Mouse (Mus musculus) liver, embryonic 16.5 days (tissue): ENCODE data around the gene Olfr68. TPM values are rescaled to one million over a fixed set of nuclear protein-coding genes. Genes with fewer than 3 reads are reported as not detected.
"Not testable (repeated sequence)": the region's sequence is repeated elsewhere in the genome, so short reads cannot be mapped to it uniquely, and the experiment has no call there.

Experiments used
- ATAC-seq: fragments of 200-750 bp; cut with Nextera tagmentation; 2 replicates; pipeline ENCODE4 v1.8.0; 2017; ENCODE audit warnings: low read depth, mild to moderate bottlenecking, moderate number of reproducible peaks, moderate library complexity
- H3K27ac ChIP-seq: fragments of 300-500 bp; sonication (generic); 2 replicates; pipeline ENCODE4 v1.5.1; 2014; ENCODE audit warnings: mild to moderate bottlenecking, low read length
- H3K27me3 ChIP-seq: fragments of 300-500 bp; sonication (generic); 2 replicates; pipeline ENCODE4 v1.6.1; 2014; ENCODE audit warnings: low read depth, low read length, mixed read lengths; ENCODE audit not compliant: control insufficient read depth, insufficient read depth
- H3K36me3 ChIP-seq: fragments of 300-500 bp; sonication (generic); 2 replicates; pipeline ENCODE4 v1.6.1; 2014; ENCODE audit warnings: mild to moderate bottlenecking; ENCODE audit not compliant: control insufficient read depth, insufficient read depth
- H3K4me1 ChIP-seq: fragments of 300-500 bp; sonication (generic); 2 replicates; pipeline ENCODE4 v1.6.1; 2014; ENCODE audit warnings: low read depth, low read length, mixed read lengths; ENCODE audit not compliant: control insufficient read depth
- H3K4me2 ChIP-seq: fragments of 300-500 bp; sonication (generic); 2 replicates; pipeline ENCODE4 v1.6.1; 2014; ENCODE audit warnings: low read depth, low read length, mixed read lengths
- H3K4me3 ChIP-seq: fragments of 300-500 bp; sonication (generic); 2 replicates; pipeline ENCODE4 v1.5.1; 2014; ENCODE audit warnings: low read depth, mild to moderate bottlenecking, low read length
- H3K9ac ChIP-seq: fragments of 300-500 bp; sonication (generic); 2 replicates; pipeline ENCODE4 v1.6.1; 2014; ENCODE audit warnings: low read depth, low read length
- H3K9me3 ChIP-seq: fragments of 300-500 bp; sonication (generic); replicated peaks from 2 replicates; pipeline ENCODE4 v1.6.1; 2016; ENCODE audit warnings: low read length; ENCODE audit not compliant: control insufficient read depth
- WGBS: fragments of 180-500 bp; shearing (Covaris S2); extraction: QIAGEN DNeasy Blood & Tissue Kit; methylation state at CpG from one replicate; pipeline ENCODE4 v1.1.7; 2014; ENCODE audit not compliant: insufficient replicate concordance; 5-methylcytosine and 5-hydroxymethylcytosine counted together
- polyA plus RNA-seq: library from polyadenylated mRNA; unstranded; fragments of >200 nt; fragmentation: Nextera tagmentation; extraction: Ambion mirVana; gene quantifications from 2 replicates; pipeline ENCODE4 v1.2.1, GENCODE M21; 2015

The Olfr68 gene
- polyA plus RNA-seq, 1 experiment from 2014 or later, result not detected

DNA sequence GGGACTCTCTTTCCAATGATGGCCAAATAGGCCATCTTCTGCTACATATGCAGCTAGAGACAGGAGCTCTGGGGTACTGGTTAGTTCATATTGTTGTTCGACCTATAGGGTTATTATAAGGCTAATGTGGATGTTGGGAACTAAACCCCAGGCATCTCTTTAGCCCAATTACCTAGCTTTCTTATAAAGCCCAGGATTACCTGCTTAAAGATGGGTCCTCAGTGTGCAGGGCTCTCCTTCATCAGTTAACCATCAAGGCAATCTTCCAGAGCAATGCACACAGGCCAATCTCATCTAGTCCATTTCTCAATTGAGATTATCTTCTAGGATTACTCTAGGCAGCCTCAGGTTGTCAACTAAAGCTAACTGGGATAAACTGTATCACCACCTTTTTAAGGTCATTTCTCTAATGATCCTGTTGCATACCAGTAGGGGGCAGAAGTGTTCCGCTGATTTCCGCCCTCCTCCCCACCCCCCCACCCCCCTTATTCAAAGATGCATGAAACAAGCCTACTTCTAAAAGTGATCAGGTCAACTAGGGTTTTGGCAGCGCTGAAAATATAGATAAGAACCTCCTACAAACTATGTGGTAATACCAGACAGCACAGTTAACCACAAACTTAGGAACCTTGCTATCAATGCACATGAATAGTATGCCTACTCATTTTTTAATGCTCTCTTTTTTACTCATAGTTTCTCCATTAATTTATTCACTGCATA lies 13.3 kb upstream of the Olfr68 start:
- Histone ChIP-seq H3K9me3 (no peaks in the 10 kb centered on the region), H3K4me1 (no peaks in the 10 kb centered on the region; the same call in 1 of the 2 replicates), H3K36me3 (no peaks in the 10 kb centered on the region), H3K4me2 (no peak overlapping the region), H3K9ac (no peak overlapping the region), H3K4me3 (no peak overlapping the region), H3K27ac (no peak overlapping the region), H3K27me3 (no peaks in the 10 kb centered on the region)
- peak; percentile 93 for ATAC-seq
- 5% methylated on average over 4 of the region's 4 CpGs for WGBS

DNA sequence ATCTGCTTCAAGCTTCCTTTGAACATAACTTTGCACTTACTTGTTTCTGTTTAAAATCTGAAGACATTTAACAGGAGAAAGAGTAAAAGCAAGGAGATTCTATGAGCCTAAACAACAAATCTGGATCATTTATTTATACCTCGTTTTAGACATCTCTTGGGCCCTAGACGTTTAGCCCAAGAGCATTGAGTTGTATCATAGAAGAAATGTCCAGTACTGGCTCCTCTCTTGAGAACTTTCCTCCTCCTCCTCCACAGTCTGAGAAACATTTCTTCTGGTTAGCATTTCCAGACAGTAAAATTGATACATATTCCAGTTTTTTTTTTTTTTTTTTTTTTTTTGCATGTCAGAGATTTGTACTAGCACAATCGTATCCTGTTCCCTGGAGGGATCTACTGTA lies 12.2 kb upstream of the Olfr68 start, which contains the start of gene Olfr67:
Gene Olfr67 (minus strand): TSS at position 101 of the 400 bp plus-strand sequence.
- Histone ChIP-seq H3K9ac (no peak within 1 kb of the TSS), H3K9me3 (no peaks in the 10 kb centered on the region), H3K27me3 (no peaks in the 10 kb centered on the region), H3K4me2 (no peak within 1 kb of the TSS), H3K4me1 (no peaks in the 10 kb centered on the region; the same call in 1 of the 2 replicates), H3K4me3 (no peak within 1 kb of the TSS), H3K36me3 (no peaks in the 10 kb centered on the region), H3K27ac (no peak within 1 kb of the TSS)
- no peak for ATAC-seq
- WGBS, result 48% methylated on average over 3 of the region's 3 CpGs

DNA sequence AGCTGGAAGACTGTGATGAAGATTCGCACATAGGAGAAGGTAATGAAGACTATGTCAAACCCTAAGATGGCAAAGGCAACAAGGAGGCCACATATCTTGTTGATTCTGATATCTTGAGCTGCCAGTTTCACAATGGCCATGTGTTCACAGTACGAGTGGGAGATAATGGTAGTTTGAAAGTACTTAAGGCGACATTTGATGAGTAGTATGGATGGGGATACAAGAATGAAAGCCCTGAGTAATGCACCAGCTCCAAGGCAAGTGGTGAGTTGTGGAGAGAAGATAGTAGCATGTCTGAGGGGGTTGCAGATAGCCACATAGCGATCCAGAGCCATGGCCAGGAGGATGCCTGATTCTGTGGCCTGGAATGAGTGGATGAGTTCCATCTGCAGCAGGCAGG lies 1.8 kb downstream of the Olfr68 start:
- ATAC-seq, result peak; percentile 76
- not testable (repeated sequence) for H3K9me3 ChIP-seq, H3K9ac ChIP-seq, H3K4me2 ChIP-seq, H3K36me3 ChIP-seq, H3K4me3 ChIP-seq, H3K27ac ChIP-seq, H3K27me3 ChIP-seq, H3K4me1 ChIP-seq
- 48% methylated on average over 4 of the region's 4 CpGs for WGBS

DNA sequence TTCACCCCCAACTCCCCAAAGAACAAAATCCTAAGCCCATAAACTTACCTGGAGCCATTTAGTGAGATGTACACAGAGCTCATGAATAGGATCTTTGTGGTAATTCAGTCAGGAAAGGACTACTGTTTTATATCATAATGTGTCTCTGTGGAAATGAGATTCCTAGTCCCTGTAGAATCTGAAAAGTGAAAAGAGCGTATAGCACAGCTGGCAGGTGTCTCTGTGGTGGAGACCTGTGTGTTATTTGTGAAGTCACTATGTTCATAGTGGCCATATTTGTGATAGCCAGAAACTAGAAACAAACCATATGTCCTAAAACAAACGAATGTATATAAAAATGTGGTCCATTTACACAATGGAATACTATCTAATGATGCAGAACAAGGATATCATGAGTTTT lies 8.0 kb downstream of the Olfr68 start, which contains the start of gene Olfr69:
Gene Olfr69 (minus strand): TSS at position 101 of the 400 bp plus-strand sequence.
- ATAC-seq, result no peak
- no peaks in the 10 kb centered on the region for H3K36me3 ChIP-seq
- no peak within 1 kb of the TSS for H3K4me2 ChIP-seq
- no peak within 1 kb of the TSS for H3K9ac ChIP-seq
- no peaks in the 10 kb centered on the region for H3K9me3 ChIP-seq
- H3K27me3 ChIP-seq, result no peaks in the 10 kb centered on the region
- WGBS, result 66% methylated on average over 2 of the region's 2 CpGs
- H3K4me1 ChIP-seq, result no peaks in the 10 kb centered on the region
- no peak within 1 kb of the TSS for H3K4me3 ChIP-seq
- no peak within 1 kb of the TSS for H3K27ac ChIP-seq

DNA sequence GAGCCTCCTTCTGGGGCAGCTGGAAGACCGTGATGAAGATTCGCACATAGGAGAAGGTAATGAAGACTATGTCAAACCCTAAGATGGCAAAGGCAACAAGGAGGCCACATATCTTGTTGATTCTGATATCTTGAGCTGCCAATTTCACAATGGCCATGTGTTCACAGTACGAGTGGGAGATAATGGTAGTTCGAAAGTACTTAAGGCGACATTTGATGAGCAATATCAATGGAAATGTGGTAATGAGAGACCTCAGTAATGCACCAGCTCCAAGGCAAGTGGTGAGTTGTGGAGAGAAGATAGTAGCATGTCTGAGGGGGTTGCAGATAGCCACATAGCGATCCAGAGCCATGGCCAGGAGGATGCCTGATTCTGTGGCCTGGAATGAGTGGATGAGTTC lies 11.8 kb downstream of the Olfr68 start:
- WGBS, result 24% methylated on average over 3 of the region's 6 CpGs
- not testable (repeated sequence) for H3K9me3 ChIP-seq, H3K4me3 ChIP-seq, H3K4me1 ChIP-seq, H3K9ac ChIP-seq, H3K36me3 ChIP-seq, H3K27me3 ChIP-seq, H3K27ac ChIP-seq, H3K4me2 ChIP-seq
- ATAC-seq, result peak; percentile 47

DNA sequence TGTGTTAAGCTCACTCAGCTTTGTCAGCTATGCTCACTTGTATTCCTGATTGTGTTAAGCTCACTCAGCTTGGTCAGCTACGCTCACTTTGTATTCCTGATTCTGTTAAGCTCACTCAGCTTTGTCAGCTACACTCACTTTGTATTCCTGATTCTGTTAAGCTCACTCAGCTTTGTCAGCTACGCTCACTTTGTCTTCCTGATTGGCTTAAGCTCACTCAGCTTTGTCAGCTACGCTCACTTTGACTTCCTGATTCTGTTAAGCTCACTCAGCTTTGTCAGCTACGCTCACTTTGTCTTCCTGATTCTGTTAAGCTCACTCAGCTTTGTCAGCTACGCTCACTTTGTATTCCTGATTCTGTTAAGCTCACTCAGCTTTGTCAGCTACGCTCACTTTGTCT lies 17.3 kb downstream of the Olfr68 start:
- H3K4me2 ChIP-seq, H3K27ac ChIP-seq, H3K9me3 ChIP-seq, H3K27me3 ChIP-seq, H3K9ac ChIP-seq, H3K4me3 ChIP-seq, ATAC-seq, H3K4me1 ChIP-seq, H3K36me3 ChIP-seq: not testable (repeated sequence)
- 24% methylated on average over 6 of the region's 6 CpGs for WGBS

DNA sequence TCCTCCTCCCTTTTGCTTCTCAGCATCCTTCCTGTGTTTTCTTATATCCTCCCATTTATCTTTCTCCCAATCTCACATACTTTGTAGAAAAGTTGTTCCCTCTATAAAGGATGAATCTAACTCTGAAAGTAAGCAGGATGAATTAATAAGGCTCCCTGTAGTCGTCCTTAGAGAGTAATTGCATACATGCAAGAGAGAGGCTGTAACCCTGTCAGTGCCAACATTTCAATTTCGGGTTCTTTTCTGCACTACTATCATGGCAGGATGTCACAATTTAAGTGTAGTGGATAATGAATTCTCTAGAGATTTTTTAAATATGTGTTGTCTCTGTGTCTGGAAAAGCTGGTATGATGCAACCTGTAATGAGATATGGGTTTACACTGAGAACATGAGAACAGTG lies 22.3 kb downstream of the Olfr68 start, which contains the start of gene Olfr630:
Gene Olfr630 (minus strand): TSS at position 101 of the 400 bp plus-strand sequence.
- H3K4me3 ChIP-seq, result no peak within 1 kb of the TSS
- no peak within 1 kb of the TSS for H3K27ac ChIP-seq
- H3K4me1 ChIP-seq, result no peaks in the 10 kb centered on the region
- H3K4me2 ChIP-seq, result no peak within 1 kb of the TSS
- H3K27me3 ChIP-seq, result no peaks in the 10 kb centered on the region
- WGBS, result 32% methylated on average over 2 of the region's 2 CpGs
- no peaks in the 10 kb centered on the region for H3K36me3 ChIP-seq
- no peak for ATAC-seq
- H3K9me3 ChIP-seq, result no peaks in the 10 kb centered on the region
- H3K9ac ChIP-seq, result no peak within 1 kb of the TSS

DNA sequence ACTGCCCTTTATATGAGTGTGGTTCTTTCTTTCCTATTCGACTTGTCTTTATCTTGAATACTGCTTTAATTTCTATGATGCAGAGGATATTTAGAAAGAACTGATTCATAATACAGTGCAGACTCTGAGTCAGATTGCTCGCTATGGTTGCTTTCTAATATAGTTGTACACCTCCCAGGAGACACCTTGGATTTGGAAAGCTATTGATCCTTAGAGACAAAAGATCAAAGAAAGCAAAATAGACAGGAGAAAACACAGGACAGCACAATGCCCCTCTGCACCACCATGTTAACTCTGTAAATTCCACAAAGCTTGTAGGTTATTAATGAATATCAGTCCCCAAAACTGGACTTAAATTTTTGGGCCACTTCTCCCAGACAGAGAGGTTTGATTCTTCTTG lies 34.7 kb downstream of the Olfr68 start, which contains the start of gene Olfr629:
Gene Olfr629 (minus strand): TSS at position 101 of the 400 bp plus-strand sequence.
- Histone ChIP-seq H3K27me3 (no peaks in the 10 kb centered on the region), H3K4me1 (no peaks in the 10 kb centered on the region), H3K9me3 (no peaks in the 10 kb centered on the region), H3K9ac (no peak within 1 kb of the TSS), H3K36me3 (no peaks in the 10 kb centered on the region), H3K4me3 (no peak within 1 kb of the TSS), H3K4me2 (no peak within 1 kb of the TSS), H3K27ac (no peak within 1 kb of the TSS)
- WGBS, result 52% methylated on average over 2 of the region's 2 CpGs
- ATAC-seq, result no peak

DNA sequence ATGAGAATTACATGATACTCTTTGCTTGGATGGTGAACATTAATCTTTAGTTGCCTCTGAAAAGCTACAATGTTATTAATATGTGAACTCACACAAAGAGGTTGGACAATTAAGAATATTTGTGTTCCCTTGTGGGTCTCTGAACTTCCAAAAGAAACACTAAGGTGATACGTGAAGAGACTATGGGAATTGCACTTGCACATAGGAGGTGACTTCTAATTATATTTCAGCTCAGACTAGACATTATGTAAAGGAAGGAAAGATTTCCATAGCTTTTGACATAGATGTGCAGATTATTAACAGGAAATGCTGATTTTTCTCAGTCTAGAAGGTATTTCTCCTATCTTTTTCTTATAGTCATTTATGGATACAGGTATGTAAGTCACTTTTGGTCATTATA lies 49.4 kb downstream of the Olfr68 start, which contains the start of gene Olfr628:
Gene Olfr628 (plus strand): TSS at position 301 of the 400 bp plus-strand sequence.
- no peak within 1 kb of the TSS for H3K4me2 ChIP-seq
- H3K27ac ChIP-seq, result no peak within 1 kb of the TSS
- ATAC-seq, result no peak
- no peaks in the 10 kb centered on the region for H3K36me3 ChIP-seq
- WGBS, result 70% methylated on average over 1 of the region's 1 CpGs
- H3K9me3 ChIP-seq, result no peaks in the 10 kb centered on the region
- H3K27me3 ChIP-seq, result no peaks in the 10 kb centered on the region
- H3K9ac ChIP-seq, result no peak within 1 kb of the TSS
- H3K4me1 ChIP-seq, result no peaks in the 10 kb centered on the region
- no peak within 1 kb of the TSS for H3K4me3 ChIP-seq
